Mouse (Mus musculus) bone marrow, adult 2 months (tissue): ENCODE data around the gene Hpca. TPM values are rescaled to one million over a fixed set of nuclear protein-coding genes. Genes with fewer than 3 reads are reported as not detected.
A peak's percentile ranks its signal among the peaks of the same experiment; 100 is the strongest.

Source experiments
- H3K27ac ChIP-seq: fragments of 200-500 bp; 2 replicates; pipeline ENCODE4 v1.5.1; 2012; ENCODE audit warnings: low read depth, mild to moderate bottlenecking, control low read depth, inconsistent platforms, low read length; ENCODE audit not compliant: control insufficient read depth, poor library complexity, insufficient read depth
- H3K4me1 ChIP-seq: fragments of 200-500 bp; 2 replicates; pipeline ENCODE4 v1.6.1; 2011; ENCODE audit warnings: low read length; ENCODE audit not compliant: control insufficient read depth, insufficient read depth
- H3K4me3 ChIP-seq: fragments of 200-500 bp; replicated peaks from 2 replicates; pipeline ENCODE3; 2011; ENCODE audit warnings: mild to moderate bottlenecking, low read depth, low read length, control low read depth; ENCODE audit not compliant: control insufficient read depth
- CTCF ChIP-seq: fragments of 200-500 bp; IDR thresholded peaks from 2 replicates; pipeline ENCODE4 v1.5.1; 2011; ENCODE audit warnings: low read length, control low read depth; ENCODE audit not compliant: control insufficient read depth, insufficient read depth
- POLR2A ChIP-seq: fragments of 200-500 bp; IDR thresholded peaks from 2 replicates; pipeline ENCODE4 v1.6.1; 2011; ENCODE audit warnings: low read depth, mild to moderate bottlenecking, control low read depth, low read length, borderline replicate concordance; ENCODE audit not compliant: control insufficient read depth
- WGBS: fragments of 180-500 bp; shearing (Covaris S2); methylation state at CpG from one replicate; pipeline ENCODE4 v1.1.7; 2018; 5-methylcytosine and 5-hydroxymethylcytosine counted together
- polyA plus RNA-seq: library from polyadenylated mRNA; stranded (reverse); fragments of >200 nt; gene quantifications from 2 replicates; pipeline ENCODE4 v1.2.4, GENCODE M21; 2011; ENCODE audit warnings: low replicate concordance; ENCODE audit not compliant: missing spikeins, insufficient read depth, insufficient read length

Hpca gene
- polyA plus RNA-seq, 1 experiment: not detected

DNA sequence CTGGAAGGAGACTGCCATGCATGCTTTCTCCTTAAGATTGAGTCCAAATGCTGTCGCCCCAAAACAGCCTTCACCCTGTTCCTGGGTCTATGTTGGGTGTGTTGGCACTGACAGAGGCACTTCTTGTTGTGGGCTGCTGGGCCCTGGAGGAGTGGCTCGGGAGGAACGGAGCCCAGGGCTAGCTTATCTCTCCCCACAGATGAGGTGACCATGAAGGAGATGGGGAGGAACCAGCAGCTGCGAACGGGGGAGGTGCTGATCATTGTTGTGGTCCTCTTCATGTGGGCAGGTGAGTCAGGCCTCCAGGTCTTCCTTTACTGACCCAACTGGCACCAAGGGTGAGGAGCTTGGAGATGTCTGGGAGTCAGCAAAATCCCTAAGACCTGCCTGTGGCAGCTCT lies 17.8 kb upstream of the Hpca start:
- Histone ChIP-seq H3K4me3 (no peak overlapping the region), H3K4me1 (no peaks in the 10 kb centered on the region; the same call in 1 of the 2 replicates), H3K27ac (peak overlapping the region; percentile 24; the same call in 1 of the 2 replicates)
- TF ChIP-seq POLR2A: no peak
- no peak for TF ChIP-seq CTCF
- 40% methylated on average over 5 of the region's 5 CpGs for WGBS

DNA sequence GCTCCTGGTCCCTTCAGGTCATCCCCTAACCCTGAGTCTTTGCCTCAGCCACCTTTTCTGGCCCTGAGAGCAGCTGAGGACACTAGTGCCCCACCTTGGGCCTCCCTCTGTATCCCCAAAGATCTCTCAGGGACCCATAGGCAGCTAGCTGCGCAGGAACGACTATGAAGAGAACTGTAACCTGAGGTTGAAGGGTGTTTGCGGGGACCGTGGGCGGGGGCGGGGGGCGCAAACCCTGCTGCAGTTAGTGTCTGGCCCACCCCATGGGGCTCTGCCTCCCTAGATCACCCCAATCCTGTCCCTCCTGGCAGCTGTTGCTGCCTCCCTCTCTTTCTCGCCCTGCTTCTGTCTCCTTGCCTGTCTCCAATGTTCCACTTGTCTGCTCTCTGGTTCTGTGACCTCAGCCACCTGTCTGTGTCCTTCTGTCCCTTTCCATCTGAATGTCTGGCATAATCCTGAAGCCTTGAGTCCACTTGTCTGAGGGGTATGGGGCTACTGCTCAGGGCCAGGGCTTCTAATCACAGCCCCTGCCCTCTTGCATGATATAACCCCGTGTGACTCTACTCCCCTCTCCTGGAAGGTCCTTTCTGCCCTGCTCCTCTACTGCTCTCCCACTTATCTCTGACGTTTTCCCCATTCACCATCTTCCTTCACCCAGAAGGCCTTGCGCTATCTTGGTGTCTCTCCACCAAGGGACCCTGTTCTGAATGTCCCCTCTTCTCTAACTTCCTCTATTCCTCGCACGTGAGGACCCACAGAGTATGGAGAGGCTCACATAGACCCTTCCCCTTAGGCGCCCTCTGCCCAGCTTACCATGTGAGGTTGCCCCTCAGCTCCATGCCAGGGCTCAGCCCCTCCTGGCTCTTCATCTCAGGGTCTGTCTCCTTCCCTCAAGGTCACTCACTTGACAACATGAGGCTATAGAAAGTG lies 15.8 kb upstream of the Hpca start:
- no peak for TF ChIP-seq CTCF
- no peak for TF ChIP-seq POLR2A
- no peaks in the 10 kb centered on the region; the same call in 1 of the 2 replicates for H3K4me1 ChIP-seq
- no peak overlapping the region for H3K27ac ChIP-seq
- H3K4me3 ChIP-seq: no peak overlapping the region
- 61% methylated on average over 14 of the region's 14 CpGs for WGBS

DNA sequence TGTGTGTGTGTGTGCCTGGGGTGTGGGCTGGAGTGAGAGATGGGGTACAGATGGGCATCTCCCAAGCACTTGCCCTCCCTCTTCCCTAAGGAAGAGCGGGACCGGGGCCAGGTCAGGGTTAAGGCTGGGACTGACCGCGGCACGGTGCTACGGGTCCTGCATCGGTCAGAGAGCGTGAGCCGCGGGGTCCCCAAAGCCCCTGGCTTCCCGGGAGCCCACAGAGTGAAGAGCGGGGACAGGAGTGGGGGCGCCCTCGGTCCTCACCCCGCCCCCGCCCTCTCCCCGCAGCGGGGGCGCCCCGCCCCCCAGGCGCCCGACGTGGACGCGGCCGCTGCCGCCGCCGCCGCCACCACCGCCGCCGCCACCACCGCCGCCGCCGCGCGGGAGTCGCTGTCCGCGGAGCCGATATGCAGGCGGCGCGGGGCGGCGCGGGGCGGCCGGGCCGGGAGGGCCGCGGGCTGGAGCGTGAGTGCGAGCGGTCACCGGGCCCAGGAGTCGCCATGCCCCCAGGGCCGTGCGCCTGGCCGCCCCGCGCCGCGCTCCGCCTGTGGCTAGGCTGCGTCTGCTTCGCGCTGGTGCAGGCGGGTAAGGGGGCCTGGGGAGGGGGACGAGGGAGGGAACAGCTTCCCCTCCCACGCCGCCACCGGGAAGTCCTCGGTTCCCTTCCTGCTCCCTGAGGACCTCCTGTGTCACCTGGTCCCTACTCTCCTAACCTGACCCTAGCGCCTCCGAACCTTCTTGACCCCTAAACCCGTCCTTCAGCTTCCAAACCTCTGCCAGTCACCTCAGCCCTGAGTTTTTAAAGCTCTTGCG lies 14.9 kb upstream of the Hpca start, which contains the start of gene Fndc5:
Gene Fndc5 (plus strand): TSS at position 421 of the 813 bp plus-strand sequence.
- Histone ChIP-seq H3K4me1 (no peaks in the 10 kb centered on the region; the same call in 1 of the 2 replicates), H3K27ac (no peak within 1 kb of the TSS), H3K4me3 (no peak within 1 kb of the TSS)
- TF ChIP-seq POLR2A (no peak), CTCF (no peak)
- WGBS: 10% methylated on average over 75 of the region's 80 CpGs

DNA sequence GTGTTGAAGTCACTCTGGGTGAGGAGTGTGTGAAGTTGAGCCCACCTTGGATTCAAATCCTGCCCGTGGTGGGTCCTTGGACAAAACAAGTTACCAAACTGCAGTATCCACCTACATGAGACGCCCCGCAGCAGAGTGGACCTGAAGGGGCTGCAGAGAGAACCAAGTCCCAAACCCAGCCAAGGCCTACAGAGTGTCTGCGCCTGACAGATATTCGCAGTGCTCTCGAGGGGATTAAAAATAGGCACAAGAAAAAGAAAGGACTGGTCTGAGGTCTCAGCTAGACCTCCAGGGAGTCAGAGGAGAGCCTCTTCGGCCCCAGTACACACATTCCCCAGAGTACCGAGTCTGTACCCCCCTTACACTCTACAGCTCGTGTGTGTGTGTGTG lies 14.3 kb upstream of the Hpca start:
- TF ChIP-seq CTCF: no peak
- TF ChIP-seq POLR2A: no peak
- H3K27ac ChIP-seq: no peak overlapping the region
- no peak overlapping the region for H3K4me3 ChIP-seq
- WGBS: 39% methylated on average over 9 of the region's 9 CpGs
- H3K4me1 ChIP-seq: no peaks in the 10 kb centered on the region; the same call in 1 of the 2 replicates

DNA sequence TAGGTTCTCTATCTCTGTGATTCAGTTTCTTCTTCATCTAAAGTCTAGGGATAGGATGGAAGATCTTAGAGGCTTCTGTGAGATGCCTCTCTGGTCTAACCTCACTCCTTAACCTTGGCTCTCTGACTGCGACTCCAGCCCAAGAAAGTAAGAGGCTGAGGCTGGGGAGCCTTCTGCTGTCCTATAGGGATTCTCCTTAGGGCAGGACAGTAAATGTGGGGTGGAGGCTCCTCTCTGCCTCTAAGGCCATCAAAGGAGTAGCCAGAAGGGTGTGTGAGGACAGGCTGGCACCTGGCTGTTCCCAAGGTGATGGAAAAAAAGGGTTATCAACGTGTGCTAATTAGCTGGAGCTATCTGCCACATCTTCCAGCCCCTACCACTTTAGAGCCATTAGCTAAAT lies 13.8 kb upstream of the Hpca start:
- H3K4me1 ChIP-seq: no peaks in the 10 kb centered on the region; the same call in 1 of the 2 replicates
- no peak overlapping the region for H3K27ac ChIP-seq
- WGBS: 58% methylated on average over 2 of the region's 2 CpGs
- no peak for TF ChIP-seq POLR2A
- TF ChIP-seq CTCF: no peak
- no peak overlapping the region for H3K4me3 ChIP-seq

DNA sequence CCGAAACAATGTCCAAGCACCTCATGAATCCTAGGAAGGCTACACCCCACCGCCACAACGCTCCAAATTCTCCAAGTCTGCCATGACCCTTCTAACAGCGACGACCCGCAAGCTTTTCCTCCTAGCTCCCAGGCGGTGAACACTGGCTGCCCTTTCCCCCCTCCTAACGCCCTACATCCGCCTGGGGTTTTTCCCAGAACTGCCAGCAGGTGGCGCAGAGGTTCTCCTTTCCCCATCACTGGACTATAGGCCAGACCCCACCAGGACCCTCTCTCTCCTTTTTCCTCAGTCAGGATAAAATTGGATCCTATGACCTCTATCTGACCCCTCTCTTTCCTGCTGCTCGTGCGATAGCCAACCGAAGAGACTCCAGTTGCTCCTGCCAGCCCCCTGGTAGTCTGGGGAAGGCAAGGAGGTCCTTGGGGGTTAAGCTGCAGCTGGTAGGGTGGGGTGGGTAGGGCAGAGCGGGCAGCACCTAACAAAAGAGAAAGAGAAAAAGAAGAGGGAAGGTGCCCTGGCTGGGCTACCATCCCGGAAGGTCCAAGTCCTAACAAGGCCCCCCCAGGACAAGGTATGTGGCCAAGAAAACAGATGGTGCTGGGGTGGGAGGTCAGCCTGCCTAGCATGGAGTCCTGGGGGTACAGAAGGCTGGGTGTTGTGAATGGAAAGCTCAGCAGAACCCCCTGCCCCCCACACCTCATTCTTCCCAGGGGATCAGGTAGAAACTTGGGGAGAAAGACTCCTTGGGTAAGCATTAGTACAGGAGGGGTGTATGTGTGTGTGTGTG lies 13.2 kb upstream of the Hpca start:
- Histone ChIP-seq H3K4me3 (no peak overlapping the region), H3K27ac (no peak overlapping the region), H3K4me1 (no peaks in the 10 kb centered on the region; the same call in 1 of the 2 replicates)
- 12% methylated on average over 15 of the region's 15 CpGs for WGBS
- TF ChIP-seq POLR2A (no peak), CTCF (peak; percentile 76)

DNA sequence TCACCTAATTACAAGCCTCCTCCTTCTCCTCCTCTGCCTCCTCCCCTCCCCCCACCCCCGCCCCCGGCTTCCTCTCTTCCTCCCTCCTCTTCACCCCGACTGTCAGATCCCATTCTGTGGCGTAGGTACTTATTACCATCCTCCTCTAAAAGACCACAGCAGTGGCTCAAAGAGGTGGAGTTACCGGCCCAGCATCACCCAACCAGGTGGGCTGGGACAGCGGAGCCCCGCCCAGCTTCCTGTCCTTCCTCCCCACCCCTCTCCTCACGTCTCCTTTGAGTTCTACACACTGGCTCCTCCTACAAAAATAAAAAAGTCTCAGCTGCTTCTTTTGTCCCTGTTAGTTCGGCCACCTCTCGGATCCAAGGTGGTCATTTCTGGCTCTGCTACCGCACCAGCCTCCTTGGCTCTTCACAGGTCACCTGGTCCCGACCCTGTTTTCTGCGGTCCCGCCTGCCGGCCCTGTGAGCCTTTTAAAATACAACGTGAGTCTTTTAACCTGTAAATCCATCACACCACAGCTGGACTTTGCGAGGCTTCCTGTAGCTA lies 9.0 kb upstream of the Hpca start:
- TF ChIP-seq CTCF: no peak
- TF ChIP-seq POLR2A: no peak
- no peak overlapping the region for H3K4me3 ChIP-seq
- 4% methylated on average over 16 of the region's 17 CpGs for WGBS

DNA sequence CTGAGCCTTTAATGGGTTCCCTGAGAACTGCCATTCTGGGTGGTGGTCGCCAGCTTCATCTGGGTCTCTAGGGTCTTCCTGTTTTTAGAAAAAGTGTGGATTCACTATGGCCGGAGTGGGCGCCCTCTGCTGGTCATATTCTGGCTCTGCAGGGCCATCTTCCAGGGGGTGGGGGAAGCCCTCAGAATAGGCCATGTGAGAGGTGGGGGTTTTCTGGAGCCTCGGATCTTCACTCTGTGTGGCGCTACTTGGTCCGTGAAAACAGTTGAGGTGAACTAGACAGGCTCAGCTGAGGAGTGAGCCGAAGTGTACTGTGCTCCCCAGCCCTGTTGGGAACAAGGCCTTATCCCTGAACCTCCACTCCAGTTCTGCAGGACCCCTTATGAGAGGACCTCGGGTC lies 8.3 kb upstream of the Hpca start:
- H3K27ac ChIP-seq: no peak overlapping the region
- H3K4me3 ChIP-seq: no peak overlapping the region
- H3K4me1 ChIP-seq: no peaks in the 10 kb centered on the region
- TF ChIP-seq CTCF (peak; percentile 70), POLR2A (no peak)
- 4% methylated on average over 8 of the region's 8 CpGs for WGBS

More for the DNA sequence above, 9.0 kb upstream of the Hpca start:
- Histone ChIP-seq H3K4me1 (no peaks in the 10 kb centered on the region), H3K27ac (no peak overlapping the region)
